Mouse (Mus musculus): Measurements from ENCODE around the gene Ivd.

- TF ChIP-seq CTCF (IDR thresholded peaks at IDR 0.05) (no peak), POLR2A (IDR thresholded peaks at IDR 0.05; ENCODE audit: insufficient read depth, low read depth, low read length) (no peak)
Observed at GRCm38 (mm10) chr2:118870601-118871000, 8.8 kb downstream of the Ivd start.

All from heart, adult 2 months (tissue).